Mouse (Mus musculus) limb, embryonic 13.5 days (tissue): ENCODE data around the gene Gpr180. TPM values are rescaled to one million over a fixed set of nuclear protein-coding genes. Genes with fewer than 3 reads are reported as not detected.

Experiments used
- polyA plus RNA-seq: library from polyadenylated mRNA; unstranded; fragments of >200 nt; fragmentation: Nextera tagmentation; extraction: Ambion mirVana; gene quantifications from 2 replicates; pipeline ENCODE4 v1.2.1, GENCODE M21; 2015

Gpr180 gene
- polyA plus RNA-seq, 1 experiment from 2014 or later = 71.8 TPM

Other genes starting within 250 kb of the Gpr180 start
- 2.2 TPM in 2 replicates for gene Dct, start 84.9 kb upstream of the Gpr180 start, polyA plus RNA-seq
- 38.3 and 38.8 TPM in 2 replicates for gene Tgds, start 4.4 kb upstream of the Gpr180 start, polyA plus RNA-seq
- gene Sox21, start 99.9 kb downstream of the Gpr180 start, polyA plus RNA-seq = 0.11 and 0.19 TPM in 2 replicates
- gene Gm9376, start 129.8 kb downstream of the Gpr180 start, polyA plus RNA-seq = not detected in 2 replicates